Mouse (Mus musculus) T-helper 1 cell (primary cell): ENCODE results near the gene Kcnq2.

Experiments
- in situ Hi-C: fragments of 300-600 bp; cut with MboI, MseI; formaldehyde crosslinking; loops from one replicate; pipeline ENCODE4 v1.15.1; 2025; ENCODE audit warnings: high pct_unique_total_duplicates

Gene Kcnq2

DNA sequence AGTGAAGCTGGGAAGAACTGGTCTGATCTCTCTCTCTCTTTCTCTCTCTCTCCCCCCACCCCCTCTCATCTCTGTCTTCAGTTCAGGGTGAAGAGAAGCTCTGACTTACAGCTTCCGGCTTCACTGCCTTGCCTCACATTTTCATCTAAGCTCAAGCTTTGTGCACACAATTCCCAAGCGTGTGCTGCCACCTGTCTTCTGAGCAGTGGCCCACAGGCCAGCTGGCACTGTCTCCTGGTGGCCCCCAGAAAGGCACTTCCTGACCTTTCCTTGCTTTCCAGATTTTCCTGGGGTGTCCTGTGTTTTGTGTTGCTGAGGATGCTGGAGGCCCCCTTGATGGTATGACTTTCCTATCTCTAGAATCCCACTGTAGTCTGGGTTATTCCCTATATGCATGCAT, 31.0 kb downstream of the Kcnq2 start:
- in situ Hi-C loops = no loop called here

DNA sequence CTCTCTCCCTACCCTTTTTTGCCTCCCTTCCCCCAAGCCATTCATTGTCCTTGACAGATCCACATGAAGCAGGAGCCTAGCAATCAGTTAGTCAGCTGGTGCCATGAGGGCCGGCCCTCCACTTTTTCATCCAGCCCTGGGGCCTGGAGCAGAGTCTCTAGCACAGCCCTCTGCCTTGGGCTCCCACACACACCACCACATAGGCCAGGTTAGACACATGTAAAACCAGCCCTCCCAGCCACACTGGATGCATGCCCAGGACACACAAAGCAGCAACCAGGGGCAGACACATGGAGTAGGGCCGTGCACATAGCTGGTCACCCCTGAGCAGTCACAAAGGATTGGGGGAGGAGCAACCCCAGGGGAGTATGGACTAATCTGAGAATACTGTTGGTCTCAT, 32.9 kb downstream of the Kcnq2 start:
- in situ Hi-C loops = no loop called here

DNA sequence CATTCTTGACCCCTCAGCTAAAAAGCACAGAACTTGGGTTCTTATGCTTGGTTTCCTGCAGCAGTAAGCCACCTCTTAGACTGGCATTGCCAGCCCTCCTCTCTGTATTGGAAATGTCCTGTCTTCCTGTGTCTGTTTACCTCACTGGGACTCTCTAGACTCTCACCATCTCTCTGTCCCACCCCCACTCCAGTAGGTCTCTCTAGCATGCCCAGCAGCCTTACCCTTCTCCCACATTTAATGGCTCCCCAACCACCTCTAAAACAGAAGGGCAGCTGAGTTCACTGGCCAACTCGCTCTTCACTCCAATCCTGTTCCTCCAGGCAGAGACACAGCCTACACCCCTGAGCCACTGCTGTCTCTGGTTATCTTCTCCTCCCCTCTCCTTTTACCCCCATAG, 33.5 kb downstream of the Kcnq2 start:
- in situ Hi-C loops = no loop called here

- in situ Hi-C loops = no loop called here
Observed at GRCm38 (mm10) chr2:181100087-181100486, 35.0 kb downstream of the Kcnq2 start.

DNA sequence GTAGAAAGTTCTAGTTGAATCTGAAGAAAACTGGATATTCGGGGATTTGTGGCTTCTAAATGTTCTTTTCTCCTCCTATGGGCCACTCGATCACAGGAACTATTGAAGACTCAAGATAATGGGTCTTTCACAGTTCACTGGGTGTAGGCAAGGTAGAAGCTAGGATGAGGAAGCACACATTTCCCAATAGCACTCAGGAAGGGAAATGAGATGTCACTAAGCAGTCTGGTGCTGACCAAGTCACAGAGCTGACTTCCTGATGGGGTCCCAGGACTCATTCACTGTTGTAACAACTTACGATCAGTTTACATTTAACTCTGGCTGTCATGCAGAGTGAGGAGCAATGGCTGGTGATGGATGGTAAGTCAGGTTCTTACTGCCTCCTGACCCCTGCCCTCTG, 45.0 kb downstream of the Kcnq2 start:
- in situ Hi-C loops = no loop called here

DNA sequence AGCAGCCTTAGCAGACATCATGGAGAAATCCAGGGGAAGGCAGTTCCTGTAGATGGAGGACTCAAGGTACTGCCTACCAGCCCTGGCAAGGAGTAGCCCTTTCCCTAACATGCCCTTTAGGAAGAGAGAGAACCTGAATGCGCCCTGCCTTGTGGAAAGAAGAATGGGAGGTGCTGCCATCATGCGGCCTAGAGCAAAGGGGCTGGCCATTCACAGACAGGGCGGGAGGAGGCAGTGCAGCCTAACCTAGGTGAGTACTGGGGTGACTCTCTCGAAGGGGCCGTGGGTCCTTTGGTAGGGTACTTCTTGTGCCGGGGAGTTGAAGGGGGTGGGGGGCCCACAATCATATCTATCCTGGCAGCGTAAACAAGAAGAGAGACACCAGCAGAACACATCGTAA, 50.1 kb downstream of the Kcnq2 start:
- in situ Hi-C loops = loop anchor here (10.0 kb wide), 1 partner anchor 460 kb away; no protein-coding TSS in a partner anchor

DNA sequence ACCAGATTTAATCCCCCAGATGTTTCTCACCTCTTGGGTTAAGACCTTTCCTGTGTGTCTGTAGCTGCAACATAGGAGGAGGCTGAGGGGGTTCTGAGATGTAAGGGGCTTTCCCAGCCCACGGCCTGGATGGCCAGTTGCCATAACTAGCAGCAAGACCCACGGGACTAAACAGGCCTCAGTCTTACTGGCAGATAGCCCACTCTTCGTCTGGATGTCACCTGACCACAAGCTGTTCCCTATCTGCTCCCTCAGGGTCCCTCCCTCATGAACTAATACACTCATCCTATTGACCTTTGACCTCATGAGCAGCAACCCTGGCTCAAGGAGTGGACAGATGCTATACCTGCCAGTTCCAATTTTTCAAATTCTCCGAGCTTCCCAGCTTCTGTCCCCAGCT, 51.2 kb downstream of the Kcnq2 start:
- in situ Hi-C loops = loop anchor here (10.0 kb wide), 1 partner anchor 461 kb away; no protein-coding TSS in a partner anchor

- in situ Hi-C loops = loop anchor here (10.0 kb wide), 1 partner anchor 464 kb away; no protein-coding TSS in a partner anchor
Observed at GRCm38 (mm10) chr2:181080886-181081285, 54.2 kb downstream of the Kcnq2 start.

- in situ Hi-C loops = no loop called here
Observed at GRCm38 (mm10) chr2:181079518-181079917, 55.6 kb downstream of the Kcnq2 start.

- in situ Hi-C loops = no loop called here
Observed at GRCm38 (mm10) chr2:181078908-181079307, 56.2 kb downstream of the Kcnq2 start.

DNA sequence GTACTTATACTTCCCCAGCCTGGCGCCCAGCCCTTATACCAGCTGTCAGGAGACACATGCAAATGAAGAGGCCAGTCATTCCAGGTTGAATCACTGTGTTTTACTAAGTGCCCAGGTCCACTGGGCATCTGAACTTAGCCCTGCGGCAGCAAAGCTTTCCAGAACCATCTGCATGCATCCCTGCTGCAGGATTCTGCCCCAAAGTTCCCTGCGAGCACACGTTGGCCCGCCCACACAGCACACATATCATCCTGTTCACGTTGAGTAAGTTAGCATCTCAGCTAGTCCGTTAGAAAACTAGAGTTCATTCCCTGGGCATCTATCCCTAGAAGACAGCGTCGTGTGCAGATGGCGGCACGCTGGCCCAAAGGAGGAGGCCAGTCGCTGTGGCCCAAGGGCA, 59.6 kb downstream of the Kcnq2 start:
- in situ Hi-C loops = no loop called here

DNA sequence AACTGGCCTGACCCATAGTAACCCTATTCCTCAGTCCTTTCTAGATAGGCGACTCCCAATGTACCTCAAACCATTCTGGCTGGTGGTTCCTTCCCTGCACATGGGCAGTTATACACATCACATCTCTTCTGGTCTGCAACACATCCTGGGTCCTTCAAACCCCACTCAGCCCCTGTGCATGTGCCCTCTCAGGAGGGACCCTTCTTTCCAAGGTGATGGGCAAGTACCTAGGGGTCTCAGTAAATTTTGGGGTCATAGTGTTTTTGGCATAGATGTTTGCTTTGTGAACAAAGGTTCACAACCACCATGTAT, 62.7 kb downstream of the Kcnq2 start:
- in situ Hi-C loops = no loop called here

- in situ Hi-C loops = no loop called here
Observed at GRCm38 (mm10) chr2:181071706-181072402, 63.2 kb downstream of the Kcnq2 start.

DNA sequence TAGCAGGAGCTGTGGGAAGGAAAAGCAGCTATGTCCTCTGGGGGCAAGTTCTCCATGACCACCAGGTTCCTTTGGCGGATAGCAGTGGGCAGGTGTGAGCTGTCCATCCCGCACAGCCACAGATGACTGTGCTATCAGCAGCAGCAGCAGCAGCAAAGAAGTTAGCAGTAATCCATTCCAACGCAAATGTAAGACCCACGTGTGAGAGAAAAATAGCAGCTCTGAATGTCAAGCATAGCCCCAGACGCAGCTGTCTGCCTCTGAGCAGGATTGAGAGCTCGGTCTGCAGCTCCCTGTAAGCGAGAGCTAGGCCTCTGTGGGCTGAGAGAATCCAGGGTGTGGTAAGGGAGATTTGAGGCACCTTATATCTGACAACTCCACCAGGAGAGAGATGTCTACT, 65.0 kb downstream of the Kcnq2 start:
- in situ Hi-C loops = no loop called here

DNA sequence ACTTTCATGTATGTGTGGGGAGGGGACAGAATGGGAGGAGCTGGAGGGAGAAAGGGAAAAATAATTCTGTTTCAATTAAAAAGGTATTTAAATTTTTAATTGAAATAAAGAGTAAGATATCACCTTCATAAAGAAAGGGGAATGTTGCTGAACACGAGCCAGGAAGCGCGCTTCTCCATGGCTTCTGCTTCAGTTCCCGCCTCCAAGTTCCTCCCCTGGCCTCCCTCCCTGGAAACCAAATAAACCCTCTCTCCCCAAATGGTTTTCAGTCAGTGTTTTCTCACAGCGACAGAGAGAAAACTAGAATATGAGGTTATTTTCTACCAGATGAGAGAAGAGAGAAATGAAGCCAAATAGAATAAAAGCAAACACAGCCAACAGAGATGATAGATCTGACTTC, 66.6 kb downstream of the Kcnq2 start:
- in situ Hi-C loops = no loop called here

DNA sequence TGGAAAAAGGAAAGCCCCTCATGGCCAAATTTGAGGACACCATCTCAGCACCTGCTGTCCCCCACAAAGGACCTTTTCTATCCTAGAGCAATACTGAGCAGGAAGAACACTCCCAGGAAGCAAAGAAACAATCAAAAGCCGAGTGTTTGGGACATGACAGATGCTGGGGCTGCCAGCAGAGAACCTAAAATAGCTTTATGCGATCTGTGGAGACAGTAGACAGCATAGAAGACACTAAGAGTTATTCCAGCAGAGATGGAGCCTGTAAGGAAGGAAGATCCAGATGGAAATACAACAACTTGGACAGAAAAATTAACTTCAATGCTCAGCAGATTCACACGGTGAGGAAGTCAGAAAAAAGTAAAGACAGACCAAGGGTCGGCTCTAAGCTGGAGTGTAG, 69.3 kb downstream of the Kcnq2 start:
- in situ Hi-C loops = no loop called here

GRCm38 (mm10) chr2:181060127-181060526, 75.0 kb downstream of the Kcnq2 start:
- in situ Hi-C loops = no loop called here

GRCm38 (mm10) chr2:181058193-181058592, 76.9 kb downstream of the Kcnq2 start:
- in situ Hi-C loops = loop anchor here (5.0 kb wide), 2 partner anchors 61 to 126 kb away; no protein-coding TSS in a partner anchor

- in situ Hi-C loops = loop anchor here (5.0 kb wide), 2 partner anchors 60 to 125 kb away; no protein-coding TSS in a partner anchor
Observed at GRCm38 (mm10) chr2:181057341-181057740, 77.8 kb downstream of the Kcnq2 start.

DNA sequence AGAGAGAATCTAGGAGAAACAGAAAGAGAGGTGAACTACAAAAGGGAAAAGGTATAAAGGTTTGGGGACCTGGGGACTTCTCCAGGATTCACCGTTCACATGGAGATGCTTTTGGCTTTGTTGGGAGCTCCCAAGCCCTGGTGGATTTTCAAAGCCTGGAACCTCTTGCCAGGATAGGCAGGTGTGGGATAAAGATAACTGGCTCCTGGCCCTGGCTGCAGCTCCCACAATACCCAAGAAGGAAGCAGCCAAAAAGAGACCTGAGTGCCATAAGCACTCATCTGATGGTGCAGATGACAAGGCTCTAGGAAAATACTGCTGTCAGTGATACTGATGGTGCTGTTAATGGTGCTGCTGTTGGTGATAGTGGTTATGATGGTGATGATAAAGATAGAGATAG, 82.9 kb downstream of the Kcnq2 start:
- in situ Hi-C loops = no loop called here

GRCm38 (mm10) chr2:181048986-181049385, 86.1 kb downstream of the Kcnq2 start:
- in situ Hi-C loops = no loop called here

- in situ Hi-C loops = no loop called here
Observed at GRCm38 (mm10) chr2:181048252-181048945, 86.7 kb downstream of the Kcnq2 start.

- in situ Hi-C loops = no loop called here
Observed at GRCm38 (mm10) chr2:181044001-181044400, 91.1 kb downstream of the Kcnq2 start.
